Mouse (Mus musculus) forebrain, embryonic 11.5 days (tissue): ENCODE results near the gene Ugcg. TPM values are rescaled to one million over a fixed set of nuclear protein-coding genes. Genes with fewer than 3 reads are reported as not detected.
A peak's percentile ranks its signal among the peaks of the same experiment; 100 is the strongest.

ENCODE experiments used
- ATAC-seq: fragments of 200-750 bp; cut with Nextera tagmentation; replicated peaks from 2 replicates; pipeline ENCODE4 v1.8.0; 2017; ENCODE audit warnings: moderate TSS enrichment; ENCODE audit not compliant: low FRiP score
- DNase-seq: peaks from one replicate; pipeline ENCODE4 v3.0.0-alpha.2; 2017; ENCODE audit warnings: low spot score
- H3K27ac ChIP-seq: fragments of 300-500 bp; sonication (generic); 2 replicates; pipeline ENCODE4 v1.5.1; 2014; ENCODE audit warnings: low read depth, low read length
- H3K27me3 ChIP-seq: fragments of 300-500 bp; sonication (generic); 2 replicates; pipeline ENCODE4 v1.6.1; 2014; ENCODE audit warnings: mild to moderate bottlenecking, low read length, mixed read lengths; ENCODE audit not compliant: control insufficient read depth, insufficient read depth
- H3K36me3 ChIP-seq: fragments of 300-500 bp; sonication (generic); 2 replicates; pipeline ENCODE4 v1.6.1; 2014; ENCODE audit warnings: mild to moderate bottlenecking, low read length, moderate library complexity, mixed read lengths; ENCODE audit not compliant: control insufficient read depth, insufficient read depth
- H3K4me1 ChIP-seq: fragments of 300-500 bp; sonication (generic); replicated peaks from 2 replicates; pipeline ENCODE4 v1.6.1; 2014; ENCODE audit warnings: low read length, mixed read lengths; ENCODE audit not compliant: control insufficient read depth, insufficient read depth
- H3K4me2 ChIP-seq: fragments of 300-500 bp; sonication (generic); 2 replicates; pipeline ENCODE4 v1.6.1; 2014; ENCODE audit warnings: low read depth, mild to moderate bottlenecking, low read length, moderate library complexity, mixed read lengths; ENCODE audit not compliant: severe bottlenecking
- H3K4me3 ChIP-seq: fragments of 300-500 bp; sonication (generic); 2 replicates; pipeline ENCODE4 v1.5.1; 2014; ENCODE audit warnings: low read depth, low read length
- H3K9ac ChIP-seq: fragments of 300-500 bp; sonication (generic); 2 replicates; pipeline ENCODE4 v1.6.1; 2014; ENCODE audit warnings: low read length
- H3K9me3 ChIP-seq: fragments of 300-500 bp; sonication (generic); 2 replicates; pipeline ENCODE4 v1.6.1; 2016; ENCODE audit warnings: low read length, mixed read lengths; ENCODE audit not compliant: control insufficient read depth
- WGBS: fragments of 180-500 bp; shearing (Covaris S2); extraction: QIAGEN DNeasy Blood & Tissue Kit; methylation state at CpG from one replicate; pipeline ENCODE4 v1.1.7; 2014; 5-methylcytosine and 5-hydroxymethylcytosine counted together
- polyA plus RNA-seq: library from polyadenylated mRNA; unstranded; fragments of >200 nt; fragmentation: Nextera tagmentation; extraction: Ambion mirVana; gene quantifications from 2 replicates; pipeline ENCODE4 v1.2.1, GENCODE M21; 2014

The Ugcg gene
- polyA plus RNA-seq, 1 experiment from 2014 or later: 13.0 TPM

DNA sequence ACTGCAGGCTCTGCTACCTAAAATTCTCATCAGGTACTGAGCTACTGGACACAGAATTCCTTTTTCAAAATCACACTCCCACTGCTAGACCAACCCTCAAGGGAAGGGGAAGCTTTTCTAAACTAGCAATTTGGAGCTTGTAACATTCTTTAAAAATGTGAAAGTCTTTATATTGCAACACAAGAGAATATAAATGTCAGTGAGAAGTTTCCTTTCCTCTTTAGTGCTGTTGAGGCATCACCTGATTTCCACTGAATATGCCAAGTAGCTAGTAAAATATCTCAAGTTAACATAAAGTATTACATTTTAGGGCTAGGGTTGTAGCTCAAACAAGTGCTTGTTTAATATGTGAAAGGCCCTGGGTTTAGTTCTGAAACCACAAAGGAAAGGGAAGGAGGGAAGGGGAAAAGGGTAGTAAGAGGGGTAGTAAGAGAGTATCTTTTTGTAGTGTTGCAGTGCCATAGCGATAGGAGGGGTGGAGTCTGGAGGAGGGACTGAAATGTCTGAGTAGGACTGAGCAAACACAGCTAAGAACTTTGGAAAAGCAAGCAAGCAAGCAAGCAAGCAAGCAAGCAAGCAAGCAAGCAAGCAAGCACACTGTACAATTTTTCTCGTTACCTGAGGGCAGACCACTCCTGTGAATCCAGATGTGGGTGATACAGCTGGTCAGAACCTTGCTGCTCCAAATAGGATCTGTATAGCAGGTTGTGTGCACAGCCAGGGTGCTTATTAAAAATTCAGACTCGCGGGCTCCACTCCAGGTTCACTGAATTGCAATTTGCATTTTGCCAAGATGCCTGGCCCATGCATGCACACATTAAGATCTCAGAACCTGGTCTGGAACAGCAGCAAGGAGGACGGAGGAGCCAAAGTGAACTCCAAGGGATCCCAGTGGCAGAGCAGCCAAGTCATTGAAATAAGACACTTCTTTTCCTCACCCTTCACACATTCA is 7.5 kb upstream of the Ugcg start:
- Histone ChIP-seq H3K9me3 (no peaks in the 10 kb centered on the region), H3K36me3 (no peaks in the 10 kb centered on the region), H3K4me3 (no peak overlapping the region), H3K9ac (no peak overlapping the region), H3K27ac (no peak overlapping the region), H3K4me2 (no peak overlapping the region), H3K4me1 (no peaks in the 10 kb centered on the region), H3K27me3 (no peaks in the 10 kb centered on the region)
- DNase-seq: no peak
- WGBS: 47% methylated on average over 5 of the region's 5 CpGs
- no peak for ATAC-seq

DNA sequence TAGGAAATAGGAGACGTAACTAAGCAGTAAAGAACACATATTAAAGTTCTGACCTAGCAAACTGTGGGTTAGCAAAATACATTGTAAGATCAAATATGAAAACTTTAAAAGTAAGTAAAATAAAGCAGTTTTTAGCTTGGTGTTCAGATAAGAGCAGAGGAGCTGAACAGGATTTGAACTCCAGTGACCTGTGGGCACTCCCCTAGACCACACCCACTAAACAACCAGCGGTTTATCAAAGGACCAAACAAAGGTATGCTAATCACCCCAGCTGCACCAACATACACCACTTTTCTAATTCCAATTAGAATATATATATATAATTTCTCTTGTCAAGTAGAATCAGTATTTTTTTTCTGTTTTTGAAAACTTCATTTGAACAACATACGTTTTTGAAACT is 3.4 kb upstream of the Ugcg start:
- no peaks in the 10 kb centered on the region for H3K9me3 ChIP-seq
- no peak overlapping the region for H3K4me2 ChIP-seq
- H3K9ac ChIP-seq: no peak overlapping the region
- DNase-seq (no peak), ATAC-seq (no peak)
- 71% methylated on average over 3 of the region's 3 CpGs for WGBS
- no peaks in the 10 kb centered on the region for H3K36me3 ChIP-seq
- no peak overlapping the region for H3K27ac ChIP-seq
- no peaks in the 10 kb centered on the region for H3K27me3 ChIP-seq
- H3K4me1 ChIP-seq: no peaks in the 10 kb centered on the region
- H3K4me3 ChIP-seq: no peak overlapping the region

DNA sequence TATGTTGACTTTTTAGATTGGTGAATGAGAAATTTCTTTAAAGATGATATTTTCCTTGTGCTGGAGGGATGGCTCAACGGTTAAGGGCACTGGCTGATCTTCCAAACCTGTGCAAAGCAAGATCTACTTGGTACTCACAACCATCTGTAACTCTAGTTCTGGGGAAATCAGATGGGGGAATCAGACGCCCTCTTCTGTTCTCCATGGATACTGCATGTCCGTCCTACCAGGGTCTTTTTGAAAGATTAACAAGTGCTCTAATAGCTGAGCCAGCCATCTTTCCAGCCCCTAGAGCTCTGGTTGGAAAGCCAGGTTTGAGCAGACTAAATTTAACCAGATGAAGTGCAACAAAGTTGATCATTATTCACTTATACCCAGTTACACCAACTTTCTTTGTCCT is 1.8 kb upstream of the Ugcg start:
- H3K27ac ChIP-seq: no peak overlapping the region
- H3K4me1 ChIP-seq: no peaks in the 10 kb centered on the region
- DNase-seq (peak; percentile 67), ATAC-seq (no peak)
- H3K9ac ChIP-seq: no peak overlapping the region
- 24% methylated on average over 3 of the region's 3 CpGs for WGBS
- H3K36me3 ChIP-seq: no peaks in the 10 kb centered on the region
- H3K27me3 ChIP-seq: no peaks in the 10 kb centered on the region
- H3K4me3 ChIP-seq: no peak overlapping the region
- H3K4me2 ChIP-seq: no peak overlapping the region
- H3K9me3 ChIP-seq: no peaks in the 10 kb centered on the region

DNA sequence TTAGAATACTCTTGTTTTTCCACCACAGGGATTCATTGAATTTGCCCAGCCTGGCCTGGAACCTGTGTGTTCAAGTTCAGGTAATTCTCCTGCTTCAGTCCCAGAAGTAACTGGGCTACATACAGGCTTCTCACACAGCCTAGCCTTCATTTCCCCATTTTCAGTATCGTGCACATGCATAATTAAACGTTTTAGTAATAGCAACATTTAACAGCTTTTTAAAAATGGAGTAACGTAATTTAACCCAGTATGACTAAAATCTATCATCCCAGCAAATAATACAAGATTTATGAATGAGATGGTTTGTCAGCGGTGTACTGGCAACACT is 619 bp upstream of the Ugcg start:
- peak overlapping the region; percentile 80; the same call in 1 of the 2 replicates for H3K27ac ChIP-seq
- no peaks in the 10 kb centered on the region for H3K9me3 ChIP-seq
- WGBS: 32% methylated on average over 4 of the region's 4 CpGs
- no peaks in the 10 kb centered on the region for H3K4me1 ChIP-seq
- peak overlapping the region; percentile 91 for H3K4me3 ChIP-seq
- no peak for ATAC-seq
- peak overlapping the region; percentile 65 for H3K4me2 ChIP-seq
- H3K27me3 ChIP-seq: no peaks in the 10 kb centered on the region
- peak overlapping the region; percentile 96 for H3K9ac ChIP-seq
- no peak for DNase-seq
- no peaks in the 10 kb centered on the region for H3K36me3 ChIP-seq

DNA sequence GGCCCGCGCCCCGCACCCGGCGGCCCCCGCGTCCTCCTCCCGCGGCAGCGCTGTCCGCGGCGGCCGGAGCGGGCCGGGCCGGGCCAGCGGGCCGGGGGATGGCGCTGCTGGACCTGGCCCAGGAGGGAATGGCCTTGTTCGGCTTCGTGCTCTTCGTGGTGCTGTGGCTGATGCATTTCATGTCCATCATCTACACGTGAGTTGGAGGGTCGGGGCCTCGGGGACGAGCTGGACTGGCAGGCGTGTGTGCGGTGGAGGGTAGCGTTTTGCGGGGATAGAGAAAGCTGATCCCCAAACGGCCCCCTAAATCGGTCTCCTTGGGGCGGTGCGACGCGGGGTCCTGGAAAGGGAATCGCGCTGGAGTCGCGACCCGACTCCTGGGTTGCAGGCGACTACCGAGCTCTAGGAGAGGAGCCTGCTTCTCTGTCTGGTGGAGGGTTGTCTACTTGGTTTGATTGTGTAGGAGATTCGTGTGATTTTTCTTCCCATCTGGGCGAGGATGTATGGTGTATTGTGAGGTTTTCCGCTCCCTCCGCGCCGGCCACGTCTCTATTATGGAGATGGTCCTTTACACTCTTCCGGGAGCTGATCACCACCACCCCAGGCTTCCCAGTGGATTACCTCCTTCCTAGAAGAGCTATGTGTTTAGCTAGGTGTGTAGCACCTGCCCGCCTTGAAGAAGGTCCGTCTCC is 635 bp downstream of the Ugcg start:
- Histone ChIP-seq H3K36me3 (no peaks in the 10 kb centered on the region), H3K27me3 (no peaks in the 10 kb centered on the region), H3K27ac (peak overlapping the region; percentile 80), H3K9me3 (no peaks in the 10 kb centered on the region), H3K4me1 (no peaks in the 10 kb centered on the region), H3K9ac (peak overlapping the region; percentile 96), H3K4me2 (peak overlapping the region; percentile 65), H3K4me3 (peak overlapping the region; percentile 91)
- ATAC-seq (peak; percentile 14), DNase-seq (peak; percentile 62)
- under 1% methylated on average over 51 of the region's 54 CpGs for WGBS

DNA sequence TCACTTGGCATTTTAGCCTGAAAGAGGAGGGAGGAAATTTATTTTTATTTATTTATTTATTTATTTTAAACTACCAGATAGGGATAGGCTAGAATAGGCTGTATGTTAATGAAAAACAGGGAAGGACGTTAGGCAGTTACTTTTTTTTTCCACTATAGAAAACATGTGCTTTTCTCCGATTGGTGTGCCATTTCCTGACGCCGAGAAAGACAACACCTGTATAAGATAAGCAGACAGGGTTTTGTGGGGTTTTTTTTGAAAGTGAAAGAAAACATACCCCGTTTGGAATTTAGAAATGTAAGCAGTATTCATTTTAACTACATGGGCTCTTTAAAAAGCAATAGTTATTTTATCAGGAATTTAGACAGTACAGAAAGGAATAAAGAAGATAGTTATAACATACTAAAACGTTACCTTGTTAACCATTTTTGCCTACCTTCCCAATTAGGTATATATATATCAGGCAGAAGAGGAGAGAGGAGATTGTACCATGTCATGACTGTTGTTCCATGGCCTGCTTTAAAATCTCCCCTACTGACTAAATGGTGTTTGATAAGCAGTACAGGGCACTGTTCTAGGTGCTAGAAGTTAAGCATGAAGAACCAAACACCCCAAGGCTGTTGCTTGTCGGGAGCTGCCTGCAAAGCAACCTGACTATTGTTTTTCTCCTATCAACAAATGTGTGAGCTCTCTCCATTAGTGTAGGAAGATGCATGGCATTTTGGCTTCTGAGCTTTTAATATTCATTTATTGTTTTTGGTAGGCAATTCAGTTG is 1.8 kb downstream of the Ugcg start:
- no peak overlapping the region for H3K9ac ChIP-seq
- no peak for ATAC-seq
- no peak for DNase-seq
- no peaks in the 10 kb centered on the region for H3K27me3 ChIP-seq
- H3K4me1 ChIP-seq: no peaks in the 10 kb centered on the region
- no peak overlapping the region for H3K27ac ChIP-seq
- H3K9me3 ChIP-seq: no peaks in the 10 kb centered on the region
- peak overlapping the region; percentile 91; the same call in 1 of the 2 replicates for H3K4me3 ChIP-seq
- peak overlapping the region; percentile 65 for H3K4me2 ChIP-seq
- no peaks in the 10 kb centered on the region for H3K36me3 ChIP-seq
- 75% methylated on average over 7 of the region's 7 CpGs for WGBS

DNA sequence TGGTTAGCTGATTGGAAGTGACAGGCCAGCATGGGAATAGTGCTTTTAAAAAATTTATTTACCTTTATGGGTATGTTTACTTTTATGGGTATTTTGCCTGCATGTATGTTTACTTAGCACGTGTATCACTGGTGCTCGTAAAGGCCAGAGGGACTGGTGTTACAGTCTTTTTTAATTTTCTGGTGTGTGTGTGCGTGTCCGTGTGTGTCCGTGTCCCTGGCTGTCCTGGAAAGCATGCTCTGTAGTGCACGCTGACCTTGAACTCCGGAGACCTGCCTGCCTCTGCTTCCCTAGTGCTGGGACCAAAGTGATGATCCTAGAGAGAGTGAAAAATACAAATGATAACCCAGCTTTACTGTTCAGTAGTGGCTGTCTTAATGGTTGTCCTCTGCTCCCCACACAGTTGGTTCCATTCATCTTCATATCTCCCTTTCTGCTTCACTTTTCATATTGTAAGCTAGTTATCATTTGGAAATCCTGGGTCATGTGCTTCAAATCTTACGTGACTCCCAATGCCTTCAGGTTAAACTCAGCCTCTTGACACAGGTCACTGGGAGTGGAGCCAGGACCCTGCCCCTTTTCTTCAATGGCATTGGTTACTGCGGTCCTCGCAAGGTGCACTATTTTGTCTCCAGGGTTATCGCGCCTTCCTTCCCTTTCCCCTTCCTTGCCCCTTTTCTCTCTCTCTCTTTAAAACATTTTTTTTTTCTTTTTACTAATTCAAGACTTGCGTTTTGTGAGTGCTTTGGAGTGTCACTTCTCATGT is 5.9 kb downstream of the Ugcg start:
- Histone ChIP-seq H3K27ac (no peak overlapping the region), H3K4me3 (no peak overlapping the region), H3K4me2 (no peak overlapping the region), H3K4me1 (peaks cover 8% of the 10 kb centered on the region; the same call in 1 of the 2 replicates), H3K36me3 (no peaks in the 10 kb centered on the region), H3K9ac (no peak overlapping the region), H3K9me3 (no peaks in the 10 kb centered on the region), H3K27me3 (no peaks in the 10 kb centered on the region)
- ATAC-seq (no peak), DNase-seq (no peak)
- WGBS: 95% methylated on average over 13 of the region's 13 CpGs
